Mouse (Mus musculus): ENCODE results near the gene Tbc1d8b.

GRCm38 (mm10) chrX:139662111-139662510 lies 22.7 kb upstream of the Tbc1d8b start:
- TF ChIP-seq CTCF (IDR thresholded peaks at IDR 0.05; ENCODE audit: insufficient read depth, low read length) (no peak), POLR2A (IDR thresholded peaks at IDR 0.05; ENCODE audit: borderline replicate concordance, extremely low read depth, low read depth, low read length) (no peak)
